Mouse (Mus musculus): ENCODE results near the gene Pank4.

DNA sequence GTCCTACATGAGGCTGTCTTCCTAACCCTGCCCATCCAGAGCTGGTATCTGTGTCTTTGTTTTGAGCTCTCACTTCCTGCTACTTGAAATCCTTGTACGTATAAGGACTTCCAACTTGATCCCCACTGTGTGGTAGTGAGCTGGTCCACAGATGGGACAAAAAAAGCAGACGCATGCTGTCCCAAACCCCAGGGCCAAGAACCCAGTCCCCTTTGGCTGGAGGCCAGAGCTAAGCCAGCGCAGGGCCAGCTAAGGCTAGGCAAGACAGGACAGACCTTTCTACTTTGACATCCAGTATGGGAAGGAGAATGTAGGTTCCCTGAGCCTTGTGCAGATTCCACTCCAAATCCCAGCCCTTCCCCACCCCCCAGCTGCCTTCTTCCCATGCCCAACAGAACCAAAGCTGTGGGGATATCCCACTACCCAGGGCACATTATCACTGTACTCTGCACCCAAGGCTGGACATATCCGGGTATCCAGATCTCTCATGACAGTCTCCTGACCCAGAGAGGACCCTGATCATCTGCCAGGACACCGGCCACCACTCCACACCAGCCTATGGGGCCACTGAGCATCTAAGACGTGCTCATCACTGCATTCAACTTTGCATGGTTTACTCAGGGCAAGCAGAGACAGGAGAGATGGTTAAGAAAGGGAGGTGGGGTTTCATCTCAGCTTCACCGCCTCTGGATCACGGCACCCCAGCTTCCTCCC is 47.5 kb downstream of the Pank4 start:
- TF ChIP-seq MAFK (IDR thresholded peaks at IDR 0.05; ENCODE audit: insufficient read depth, low read depth, low read length) (no peak), CHD2 (IDR thresholded peaks at IDR 0.05; ENCODE audit: low read depth, low read length) (no peak), ZNF384 (IDR thresholded peaks at IDR 0.05; ENCODE audit: low read depth, low read length) (no peak), HCFC1 (IDR thresholded peaks at IDR 0.05; ENCODE audit: borderline replicate concordance, insufficient read depth, low read length) (no peak)
